In genomic region chr5:151367881-151368394, GRCm38 (mm10) we compare ENCODE assay signal across 8 mouse cellular contexts.
A peak's percentile ranks its signal among the peaks of the same experiment; 100 is the strongest.
DNase-seq lines count a peak whose midpoint lies in the region; ATAC-seq and TF ChIP-seq lines count a peak whose summit lies in the region.

No protein-coding gene starts in this region.

- peak; percentile 29 for ATAC-seq in hindbrain, embryonic 16.5 days
- peak; percentile 0; the same call in 1 of the 2 replicates for ATAC-seq in liver, embryonic 15.5 days (ENCODE audit: insufficient read depth)
- ATAC-seq in neural tube, embryonic 13.5 days (ENCODE audit: low read depth), result peak; percentile 45

- peak in 1 of 2 experiments; percentile 47 for DNase-seq in left cerebral cortex, adult 2 months (ENCODE audit: extremely low spot score in 1 of 2, low spot score in 2 of 2)
- no peak for DNase-seq in left cerebral cortex, adult 9 months (ENCODE audit: low spot score in 2 of 2)
- peak; percentile 68 for DNase-seq in adrenal gland, postnatal 10 days
- peak; percentile 75 for DNase-seq in fibroblast of lung, adult 2 months (ENCODE audit: low read depth)
- DNase-seq in layer of hippocampus, postnatal 14 days (ENCODE audit: low spot score in 2 of 2), result no peak

- intact Hi-C loops in left cerebral cortex, adult 2 months (cut with DNase I), result loop anchor here (1.0 to 5.0 kb wide), 6 partner anchors 226 to 846 kb away; partner anchors contain the start of genes Brca2, Pds5b and Rfc3

- H3K4me2 ChIP-seq in hindbrain, embryonic 16.5 days (ENCODE audit: low read length), result peak overlapping the region; percentile 62
- peak overlapping the region; percentile 90 for H3K4me2 ChIP-seq in liver, embryonic 15.5 days
- peak overlapping the region; percentile 65 for H3K4me2 ChIP-seq in neural tube, embryonic 13.5 days

- no peaks in the 10 kb centered on the region for H3K9me3 ChIP-seq in hindbrain, embryonic 16.5 days (ENCODE audit: control insufficient read depth, low read length)
- no peaks in the 10 kb centered on the region for H3K9me3 ChIP-seq in liver, embryonic 15.5 days (replicated peaks)
- H3K9me3 ChIP-seq in neural tube, embryonic 13.5 days, result no peaks in the 10 kb centered on the region

- TF ChIP-seq CTCF in left cerebral cortex, adult 2 months (IDR thresholded peaks at IDR 0.05), result no peak

- no peaks in the 10 kb centered on the region for H3K36me3 ChIP-seq in hindbrain, embryonic 16.5 days (ENCODE audit: control insufficient read depth, insufficient read depth, low read length)
- H3K36me3 ChIP-seq in liver, embryonic 15.5 days (replicated peaks), result no peaks in the 10 kb centered on the region
- H3K36me3 ChIP-seq in neural tube, embryonic 13.5 days, result no peaks in the 10 kb centered on the region

- peak overlapping the region; percentile 75 for H3K9ac ChIP-seq in hindbrain, embryonic 16.5 days (ENCODE audit: low read depth, low read length)
- H3K9ac ChIP-seq in liver, embryonic 15.5 days, result peak overlapping the region; percentile 81
- peak overlapping the region; percentile 83 for H3K9ac ChIP-seq in neural tube, embryonic 13.5 days

- H3K27me3 ChIP-seq in hindbrain, embryonic 16.5 days (replicated peaks; ENCODE audit: control insufficient read depth, insufficient read depth, low read length), result no peaks in the 10 kb centered on the region
- H3K27me3 ChIP-seq in liver, embryonic 15.5 days, result no peaks in the 10 kb centered on the region
- H3K27me3 ChIP-seq in neural tube, embryonic 13.5 days, result no peaks in the 10 kb centered on the region

- peak overlapping the region; percentile 62 for H3K4me3 ChIP-seq in left cerebral cortex, adult 2 months
- peak overlapping the region; percentile 54 for H3K4me3 ChIP-seq in hindbrain, embryonic 16.5 days (ENCODE audit: low read length)
- H3K4me3 ChIP-seq in liver, embryonic 15.5 days (replicated peaks), result peak overlapping the region; percentile 74
- peak overlapping the region; percentile 57 for H3K4me3 ChIP-seq in neural tube, embryonic 13.5 days

- peak overlapping the region; percentile 85 for H3K27ac ChIP-seq in left cerebral cortex, adult 2 months
- H3K27ac ChIP-seq in hindbrain, embryonic 16.5 days (ENCODE audit: low read depth, low read length), result peak overlapping the region; percentile 96
- peak overlapping the region; percentile 97 for H3K27ac ChIP-seq in liver, embryonic 15.5 days (replicated peaks)
- H3K27ac ChIP-seq in neural tube, embryonic 13.5 days (replicated peaks), result peak overlapping the region; percentile 96

- WGBS in hindbrain, embryonic 16.5 days, result 7% methylated on average over 16 of the region's 16 CpGs
- WGBS in liver, embryonic 15.5 days (ENCODE audit: insufficient replicate concordance), result 6% methylated on average over 16 of the region's 16 CpGs
- 10% methylated on average over 16 of the region's 16 CpGs for WGBS in neural tube, embryonic 13.5 days

- peaks cover 9% of the 10 kb centered on the region for H3K4me1 ChIP-seq in hindbrain, embryonic 16.5 days (ENCODE audit: control insufficient read depth, insufficient read depth, low read depth, low read length)
- peaks cover 21% of the 10 kb centered on the region for H3K4me1 ChIP-seq in liver, embryonic 15.5 days (replicated peaks)
- peaks cover 19% of the 10 kb centered on the region for H3K4me1 ChIP-seq in neural tube, embryonic 13.5 days (replicated peaks)

Comparison
In these comparisons a context has a peak if more than half of its experiments do, and no peak if none do; other contexts are left out.
1. DNase-seq: peak in adrenal gland, postnatal 10 days (single experiment) and fibroblast of lung, adult 2 months (single experiment); none in left cerebral cortex, adult 9 months (0 of 2) and layer of hippocampus, postnatal 14 days (0 of 2).
2. Peak in every context shown above with its lines, with median percentiles within 50 percentile points of each other: H3K27ac ChIP-seq, H3K4me3 ChIP-seq, ATAC-seq, H3K4me2 ChIP-seq and H3K9ac ChIP-seq.